Mouse (Mus musculus) cerebellum, adult 2 months (tissue): ENCODE results near the gene Lonp1.

Source experiments
- CTCF ChIP-seq: fragments of 200-500 bp; IDR thresholded peaks from 2 replicates; pipeline ENCODE4 v1.5.1; 2011; ENCODE audit warnings: low read depth, mild to moderate bottlenecking, control low read depth, low read length, moderate library complexity, borderline replicate concordance; ENCODE audit not compliant: insufficient read depth
- POLR2A ChIP-seq: fragments of 200-500 bp; IDR thresholded peaks from 2 replicates; pipeline ENCODE4 v1.6.1; 2011; ENCODE audit warnings: low read length, control low read depth, borderline replicate concordance; ENCODE audit not compliant: insufficient read depth

- TF ChIP-seq CTCF (no peak), POLR2A (no peak)
These were observed 38.9 kb downstream of the Lonp1 start for GRCm38 (mm10) chr17:56587773-56588172.
